8 mouse cellular contexts compared by ENCODE assay signal in genomic region chr15:88828800-88829705, GRCm38 (mm10). TPM values are rescaled to one million over a fixed set of nuclear protein-coding genes. Genes with fewer than 3 reads are reported as not detected.
DNase-seq lines count a peak whose midpoint lies in the region; ATAC-seq lines count a peak whose summit lies in the region.

No protein-coding gene starts in this region.

- H3K27ac ChIP-seq in embryonic facial prominence, embryonic 11.5 days (replicated peaks; ENCODE audit: low read depth, low read length): no peak overlapping the region
- no peak overlapping the region for H3K27ac ChIP-seq in limb, embryonic 10.5 days
- no peak overlapping the region for H3K27ac ChIP-seq in midbrain, embryonic 12.5 days (replicated peaks)

- peaks cover 3% of the 10 kb centered on the region; the same call in 1 of the 2 replicates for H3K36me3 ChIP-seq in embryonic facial prominence, embryonic 11.5 days (replicated peaks; ENCODE audit: control insufficient read depth, insufficient read depth, low read depth, low read length)
- H3K36me3 ChIP-seq in limb, embryonic 10.5 days: peaks cover 37% of the 10 kb centered on the region
- peaks cover 29% of the 10 kb centered on the region for H3K36me3 ChIP-seq in midbrain, embryonic 12.5 days

- WGBS in embryonic facial prominence, embryonic 11.5 days: 54% methylated on average over 17 of the region's 17 CpGs
- WGBS in limb, embryonic 10.5 days: 57% methylated on average over 17 of the region's 17 CpGs
- WGBS in midbrain, embryonic 12.5 days: 57% methylated on average over 17 of the region's 17 CpGs

- peak; percentile 85 for ATAC-seq in embryonic facial prominence, embryonic 11.5 days (replicated peaks; ENCODE audit: insufficient number of reproducible peaks, low FRiP score, low TSS enrichment, low read depth)
- ATAC-seq in midbrain, embryonic 12.5 days (ENCODE audit: low FRiP score, low read depth): peak; percentile 82

- H3K27me3 ChIP-seq in embryonic facial prominence, embryonic 11.5 days (ENCODE audit: control insufficient read depth, insufficient read depth, low read length): no peaks in the 10 kb centered on the region
- H3K27me3 ChIP-seq in limb, embryonic 10.5 days (ENCODE audit: low read depth, poor library complexity, severe bottlenecking): no peaks in the 10 kb centered on the region
- no peaks in the 10 kb centered on the region; the same call in 1 of the 2 replicates for H3K27me3 ChIP-seq in midbrain, embryonic 12.5 days

- H3K9me3 ChIP-seq in embryonic facial prominence, embryonic 11.5 days (replicated peaks; ENCODE audit: control insufficient read depth, low read length): no peaks in the 10 kb centered on the region
- no peaks in the 10 kb centered on the region for H3K9me3 ChIP-seq in limb, embryonic 10.5 days (replicated peaks)
- H3K9me3 ChIP-seq in midbrain, embryonic 12.5 days: no peaks in the 10 kb centered on the region

- H3K4me1 ChIP-seq in embryonic facial prominence, embryonic 11.5 days (ENCODE audit: control insufficient read depth, insufficient read depth, low read length): no peaks in the 10 kb centered on the region; the same call in 1 of the 2 replicates
- peaks cover 13% of the 10 kb centered on the region for H3K4me1 ChIP-seq in limb, embryonic 10.5 days
- H3K4me1 ChIP-seq in midbrain, embryonic 12.5 days: no peaks in the 10 kb centered on the region

- DNase-seq in adrenal gland, postnatal 14 days: peak; percentile 93
- peak; percentile 91 for DNase-seq in embryonic facial prominence, embryonic 11.5 days (ENCODE audit: low spot score)
- DNase-seq in heart, adult 18-20 months: peak; percentile 91 to 97
- peak; percentile 88 for DNase-seq in kidney, adult 11 months
- peak; percentile 92 for DNase-seq in limb, embryonic 10.5 days (ENCODE audit: low spot score)
- peak; percentile 79 for DNase-seq in skeletal muscle tissue, adult 2 months (ENCODE audit: low read depth, low spot score)
- peak; percentile 78 for DNase-seq in yolk sac, embryonic 10.5 days (ENCODE audit: low spot score)

- H3K4me3 ChIP-seq in embryonic facial prominence, embryonic 11.5 days (ENCODE audit: low read depth, low read length): no peak overlapping the region
- no peak overlapping the region for H3K4me3 ChIP-seq in limb, embryonic 10.5 days
- no peak overlapping the region for H3K4me3 ChIP-seq in midbrain, embryonic 12.5 days

- no peak overlapping the region for H3K9ac ChIP-seq in embryonic facial prominence, embryonic 11.5 days (replicated peaks; ENCODE audit: low read length)
- no peak overlapping the region for H3K9ac ChIP-seq in midbrain, embryonic 12.5 days (replicated peaks)

- H3K4me2 ChIP-seq in embryonic facial prominence, embryonic 11.5 days (ENCODE audit: low read depth, low read length): no peak overlapping the region
- no peak overlapping the region for H3K4me2 ChIP-seq in midbrain, embryonic 12.5 days (replicated peaks)

RNA-seq across cellular contexts. Expression of gene Creld2, which starts 9.6 kb away (rescaled TPM):
- total RNA-seq in adrenal gland, postnatal 14 days (2021): 33.0 and 35.0 TPM in 2 replicates
- polyA plus RNA-seq in embryonic facial prominence, embryonic 11.5 days (2014; fragmentation: Nextera tagmentation; extraction: Ambion mirVana): 76.6 and 77.6 TPM in 2 replicates
- 10 to 100 TPM; 19.6 to 28.7 TPM for total RNA-seq in heart, adult 18-20 months (2021)
- polyA plus RNA-seq in limb, embryonic 10.5 days (2016; fragmentation: Nextera tagmentation; extraction: Ambion mirVana): 98.5 and 99.0 TPM in 2 replicates
- polyA plus RNA-seq in midbrain, embryonic 12.5 days (2016; fragmentation: Nextera tagmentation; extraction: Ambion mirVana): 58.8 and 62.5 TPM in 2 replicates

RNA-seq across cellular contexts. Expression of gene Alg12, which starts 9.9 kb away (rescaled TPM):
- total RNA-seq in adrenal gland, postnatal 14 days (2021): 14.3 and 14.8 TPM in 2 replicates
- polyA plus RNA-seq in embryonic facial prominence, embryonic 11.5 days (2014; fragmentation: Nextera tagmentation; extraction: Ambion mirVana): 11.0 and 11.3 TPM in 2 replicates
- 1 to 10 TPM; 8.3 to 8.8 TPM for total RNA-seq in heart, adult 18-20 months (2021)
- 10.8 and 12.3 TPM in 2 replicates for polyA plus RNA-seq in limb, embryonic 10.5 days (2016; fragmentation: Nextera tagmentation; extraction: Ambion mirVana)
- 8.3 and 9.3 TPM in 2 replicates for polyA plus RNA-seq in midbrain, embryonic 12.5 days (2016; fragmentation: Nextera tagmentation; extraction: Ambion mirVana)

RNA-seq across cellular contexts. Expression of gene Pim3, which starts 32.9 kb away (rescaled TPM):
- 70.9 and 76.5 TPM in 2 replicates for total RNA-seq in adrenal gland, postnatal 14 days (2021)
- 34.5 and 37.4 TPM in 2 replicates for polyA plus RNA-seq in embryonic facial prominence, embryonic 11.5 days (2014; fragmentation: Nextera tagmentation; extraction: Ambion mirVana)
- 100 to 1,000 TPM in 1 of 2 experiments, 10 to 100 TPM in 1; 97.9 to 139 TPM for total RNA-seq in heart, adult 18-20 months (2021)
- polyA plus RNA-seq in limb, embryonic 10.5 days (2016; fragmentation: Nextera tagmentation; extraction: Ambion mirVana): 46.6 and 48.2 TPM in 2 replicates
- 41.4 and 49.3 TPM in 2 replicates for polyA plus RNA-seq in midbrain, embryonic 12.5 days (2016; fragmentation: Nextera tagmentation; extraction: Ambion mirVana)
